Mouse (Mus musculus): Measurements from ENCODE around the gene Rab5c. TPM values are rescaled to one million over a fixed set of nuclear protein-coding genes. Genes with fewer than 3 reads are reported as not detected.
A peak's percentile ranks its signal among the peaks of the same experiment; 100 is the strongest.

The Rab5c gene
- polyA plus RNA-seq, 1 experiment from 2014 or later, result 24.5 TPM

DNA sequence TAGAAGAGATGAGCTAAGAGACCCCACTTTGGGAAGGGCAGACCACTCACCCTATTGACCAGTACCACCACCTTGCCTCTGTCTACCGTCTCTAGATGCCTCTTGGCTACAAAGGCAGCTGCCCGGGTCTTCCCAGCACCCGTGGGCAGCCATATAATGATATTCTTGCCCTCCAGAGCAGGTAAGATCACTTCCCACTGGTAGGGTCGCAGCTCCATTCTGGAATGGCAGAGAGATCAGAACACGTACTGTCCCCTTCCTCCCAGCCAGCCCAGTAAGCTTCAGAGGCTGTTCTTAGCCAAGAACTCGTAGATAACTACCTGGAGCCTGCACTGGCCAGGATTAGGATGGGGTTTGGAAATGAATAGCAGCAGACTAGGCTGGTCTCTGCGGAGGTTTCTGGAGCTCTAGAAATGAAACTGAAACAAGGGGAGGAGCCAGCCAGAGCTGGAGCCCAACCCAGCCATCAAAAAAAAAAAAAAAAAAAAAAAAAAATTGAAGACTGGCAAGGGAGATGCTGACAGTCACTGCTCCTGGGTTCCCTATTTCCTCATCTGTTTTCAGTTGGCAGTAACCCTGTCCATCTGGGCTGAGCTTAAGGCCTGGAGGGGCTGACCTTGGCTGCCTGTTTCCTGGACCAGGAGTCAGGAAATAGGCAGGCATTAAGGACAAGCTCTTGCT, 34.0 kb downstream of the Rab5c start, which contains the start of gene Dhx58:
Gene Dhx58 (minus strand): TSS at position 421 of the 681 bp plus-strand sequence.
- Histone ChIP-seq H3K4me1 (peaks cover 11% of the 10 kb centered on the region; the same call in 1 of the 2 replicates), H3K36me3 (peaks cover 47% of the 10 kb centered on the region), H3K9ac (peak within 1 kb of the TSS; percentile 19; the same call in 1 of the 2 replicates), H3K9me3 (no peaks in the 10 kb centered on the region), H3K4me3 (no peak within 1 kb of the TSS), H3K27me3 (no peaks in the 10 kb centered on the region), H3K27ac (no peak within 1 kb of the TSS), H3K4me2 (replicated peaks) (no peak within 1 kb of the TSS)
- no peak for ATAC-seq (ENCODE audit: low FRiP score, low read depth)
- WGBS, result 60% methylated on average over 7 of the region's 7 CpGs

DNA sequence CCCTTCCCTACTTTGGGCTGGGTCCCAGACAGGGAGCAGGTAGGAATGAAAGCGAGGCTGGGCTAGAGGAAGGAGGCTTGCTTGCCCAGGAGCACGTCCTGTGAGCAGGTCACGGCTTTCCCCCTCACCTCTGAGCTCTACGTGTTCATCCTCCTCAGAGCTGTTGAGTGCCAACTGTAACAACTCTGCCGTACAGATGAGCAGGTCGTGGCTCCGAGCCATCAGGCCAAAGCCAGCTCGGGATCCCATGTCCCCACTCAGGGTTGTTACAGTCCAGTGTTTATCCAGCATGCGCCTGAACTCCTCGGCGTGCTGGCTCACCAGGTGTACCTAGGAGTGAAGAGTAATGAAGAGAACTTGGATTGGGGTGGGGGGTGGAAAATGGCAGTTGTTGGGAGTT, 34.6 kb downstream of the Rab5c start:
- Histone ChIP-seq H3K4me1 (peaks cover 11% of the 10 kb centered on the region; the same call in 1 of the 2 replicates), H3K27me3 (no peaks in the 10 kb centered on the region), H3K9ac (no peak overlapping the region), H3K9me3 (no peaks in the 10 kb centered on the region), H3K4me2 (replicated peaks) (no peak overlapping the region), H3K27ac (no peak overlapping the region), H3K36me3 (peaks cover 40% of the 10 kb centered on the region), H3K4me3 (no peak overlapping the region)
- ATAC-seq (ENCODE audit: low FRiP score, low read depth), result no peak
- WGBS, result 66% methylated on average over 11 of the region's 11 CpGs

DNA sequence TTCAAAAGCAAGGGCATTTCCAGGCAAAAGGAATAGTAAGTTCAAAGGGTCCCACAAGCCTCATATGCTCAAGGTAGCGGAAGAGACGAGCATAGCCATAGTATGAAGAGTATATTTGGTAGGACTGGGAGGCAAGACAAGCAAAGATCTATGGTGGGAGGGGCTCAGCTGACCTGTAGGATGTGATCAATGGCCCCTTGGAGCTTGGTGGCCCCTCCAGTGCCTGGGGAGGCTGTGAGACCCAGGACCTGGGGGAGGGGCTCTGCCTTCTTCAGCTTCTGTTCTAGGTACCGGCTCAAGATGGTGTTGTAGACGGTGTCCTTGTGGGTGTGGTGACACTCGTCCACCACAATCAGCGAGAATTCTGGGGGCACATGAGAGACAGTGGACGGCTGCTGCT, 35.1 kb downstream of the Rab5c start:
- no peaks in the 10 kb centered on the region for H3K9me3 ChIP-seq
- H3K4me2 ChIP-seq (replicated peaks), result peak overlapping the region; percentile 56
- H3K27ac ChIP-seq, result no peak overlapping the region
- no peak overlapping the region; the same call in 1 of the 2 replicates for H3K4me3 ChIP-seq
- H3K27me3 ChIP-seq, result no peaks in the 10 kb centered on the region
- H3K4me1 ChIP-seq, result peaks cover 11% of the 10 kb centered on the region; the same call in 1 of the 2 replicates
- WGBS, result 44% methylated on average over 7 of the region's 7 CpGs
- H3K9ac ChIP-seq, result no peak overlapping the region; the same call in 1 of the 2 replicates
- peak; percentile 57; the same call in 1 of the 2 replicates for ATAC-seq (ENCODE audit: low FRiP score, low read depth)
- peaks cover 36% of the 10 kb centered on the region for H3K36me3 ChIP-seq

DNA sequence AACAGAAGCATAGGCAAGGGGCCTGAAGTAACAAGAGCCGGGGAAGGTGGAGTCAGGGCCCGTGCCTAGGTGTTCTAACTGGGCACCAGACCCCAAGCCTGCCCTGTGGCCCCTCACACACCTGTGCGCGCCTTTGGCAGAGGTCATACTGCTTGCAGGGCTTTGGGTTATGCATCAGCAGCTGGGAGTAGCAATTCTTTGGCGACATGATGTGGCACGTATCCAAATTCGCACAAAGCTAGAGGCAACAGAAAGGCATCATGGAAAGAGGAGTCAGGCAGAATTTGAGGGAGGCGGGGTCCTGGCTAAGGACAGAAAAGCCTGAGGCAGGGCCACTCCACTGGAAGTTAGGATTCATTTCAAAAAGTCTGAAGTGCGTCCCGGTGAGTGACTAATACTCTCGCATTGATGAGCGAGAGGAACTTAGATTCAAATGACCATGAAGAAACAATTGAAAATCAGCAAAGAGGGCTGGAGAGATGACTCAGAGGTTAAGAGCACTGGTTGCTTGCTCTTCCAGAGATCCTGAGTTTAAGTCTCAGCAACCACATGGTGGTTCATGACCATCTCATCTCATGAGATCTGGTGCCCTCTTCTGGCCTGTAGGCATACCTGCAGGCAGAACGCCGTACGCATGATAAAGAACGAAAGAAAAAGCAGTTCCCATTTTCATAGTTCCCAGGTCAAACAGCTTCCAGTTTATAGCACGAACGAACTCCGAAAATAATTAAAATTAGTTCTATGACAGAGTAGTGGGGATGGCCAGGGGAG, 35.7 kb downstream of the Rab5c start:
- H3K4me3 ChIP-seq, result no peak overlapping the region; the same call in 1 of the 2 replicates
- H3K4me2 ChIP-seq (replicated peaks), result peak overlapping the region; percentile 56
- no peaks in the 10 kb centered on the region for H3K9me3 ChIP-seq
- WGBS, result 35% methylated on average over 19 of the region's 19 CpGs
- peaks cover 29% of the 10 kb centered on the region for H3K36me3 ChIP-seq
- no peak overlapping the region; the same call in 1 of the 2 replicates for H3K9ac ChIP-seq
- H3K4me1 ChIP-seq, result peaks cover 11% of the 10 kb centered on the region; the same call in 1 of the 2 replicates
- no peaks in the 10 kb centered on the region for H3K27me3 ChIP-seq
- H3K27ac ChIP-seq, result no peak overlapping the region
- no peak for ATAC-seq (ENCODE audit: low FRiP score, low read depth)

DNA sequence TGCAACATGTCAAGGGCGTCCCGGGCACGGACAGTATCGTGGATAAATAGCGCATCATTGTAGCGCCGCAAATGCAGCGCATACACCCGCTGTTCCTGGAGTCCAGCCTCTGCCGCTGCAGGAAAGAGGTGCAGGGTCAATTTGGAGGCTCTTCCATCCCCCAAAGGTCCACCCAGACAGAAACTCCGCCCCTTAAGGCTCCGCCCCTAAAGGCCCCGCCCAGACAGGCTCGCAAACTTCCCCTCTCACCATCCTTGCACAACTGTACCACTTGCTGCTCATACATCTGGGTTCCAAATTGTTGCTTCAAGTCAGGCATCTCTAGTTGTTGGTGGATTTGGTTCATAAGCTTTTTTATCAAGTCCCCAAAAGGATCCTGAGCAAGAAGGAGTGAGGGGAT, 36.7 kb downstream of the Rab5c start:
- 4% methylated on average over 14 of the region's 14 CpGs for WGBS

DNA sequence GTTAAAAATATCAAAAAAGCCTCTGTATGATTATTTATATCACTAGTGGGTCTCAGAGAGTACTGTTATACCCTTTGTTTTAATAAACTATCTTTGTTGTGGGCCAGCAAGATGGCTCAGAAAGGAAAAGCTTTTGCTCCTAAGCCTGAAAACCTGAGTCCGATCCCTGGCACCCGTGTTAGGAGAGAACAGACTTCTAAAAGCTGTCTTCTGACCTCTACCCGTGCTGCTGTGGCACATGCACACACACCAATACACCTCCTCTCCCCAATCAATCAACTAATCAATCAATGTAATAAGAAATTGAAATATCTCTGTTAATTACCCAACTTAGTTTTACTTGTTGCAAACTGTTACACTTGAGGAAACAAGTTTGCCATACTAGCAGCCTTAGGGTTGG, 37.3 kb downstream of the Rab5c start:
- no peak overlapping the region for H3K27ac ChIP-seq
- H3K36me3 ChIP-seq, result peaks cover 14% of the 10 kb centered on the region
- 0 out of 2 replicates have a peak overlapping the region, but pooled peaks have one; percentile 50 for H3K9ac ChIP-seq
- H3K9me3 ChIP-seq, result no peaks in the 10 kb centered on the region
- H3K4me1 ChIP-seq, result peaks cover 11% of the 10 kb centered on the region; the same call in 1 of the 2 replicates
- ATAC-seq (ENCODE audit: low FRiP score, low read depth), result no peak
- no peak overlapping the region for H3K4me3 ChIP-seq
- WGBS, result 68% methylated on average over 3 of the region's 3 CpGs
- peak overlapping the region; percentile 58 for H3K4me2 ChIP-seq (replicated peaks)
- no peaks in the 10 kb centered on the region for H3K27me3 ChIP-seq

More for the DNA sequence above, 36.7 kb downstream of the Rab5c start:
- Histone ChIP-seq H3K4me1 (peaks cover 11% of the 10 kb centered on the region; the same call in 1 of the 2 replicates), H3K36me3 (peaks cover 20% of the 10 kb centered on the region), H3K9me3 (no peaks in the 10 kb centered on the region), H3K27me3 (no peaks in the 10 kb centered on the region), H3K4me3 (peak overlapping the region; percentile 36), H3K4me2 (replicated peaks) (peak overlapping the region; percentile 58), H3K9ac (peak overlapping the region; percentile 50; the same call in 1 of the 2 replicates), H3K27ac (no peak overlapping the region)
- ATAC-seq (ENCODE audit: low FRiP score, low read depth), result no peak

DNA sequence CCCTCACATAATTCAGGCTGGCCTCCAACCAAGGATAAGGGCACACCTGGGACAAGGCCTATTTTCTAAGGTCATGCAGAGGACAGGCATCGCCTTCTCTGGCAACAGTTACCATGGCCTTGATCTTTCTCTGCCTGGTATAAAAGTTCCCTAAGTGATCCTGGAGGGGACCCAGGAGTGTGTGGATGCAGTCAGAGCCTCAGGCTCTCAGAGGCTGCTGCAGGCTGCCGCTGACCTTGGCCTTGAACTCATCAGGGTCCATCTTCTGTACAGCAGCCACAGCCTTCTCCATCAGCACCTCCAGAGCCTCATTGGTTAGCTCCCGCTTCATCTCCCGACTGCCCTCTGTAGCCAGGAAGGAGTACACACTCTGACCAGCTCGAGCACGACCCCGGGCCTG, 40.1 kb downstream of the Rab5c start:
- Histone ChIP-seq H3K27me3 (peaks cover 7% of the 10 kb centered on the region; the same call in 1 of the 2 replicates), H3K4me1 (peaks cover 11% of the 10 kb centered on the region), H3K9ac (0 out of 2 replicates have a peak overlapping the region, but pooled peaks have one; percentile 36), H3K9me3 (no peaks in the 10 kb centered on the region), H3K4me2 (replicated peaks) (no peak overlapping the region), H3K36me3 (no peaks in the 10 kb centered on the region), H3K27ac (no peak overlapping the region), H3K4me3 (no peak overlapping the region)
- no peak for ATAC-seq (ENCODE audit: low FRiP score, low read depth)
- 66% methylated on average over 7 of the region's 7 CpGs for WGBS

DNA sequence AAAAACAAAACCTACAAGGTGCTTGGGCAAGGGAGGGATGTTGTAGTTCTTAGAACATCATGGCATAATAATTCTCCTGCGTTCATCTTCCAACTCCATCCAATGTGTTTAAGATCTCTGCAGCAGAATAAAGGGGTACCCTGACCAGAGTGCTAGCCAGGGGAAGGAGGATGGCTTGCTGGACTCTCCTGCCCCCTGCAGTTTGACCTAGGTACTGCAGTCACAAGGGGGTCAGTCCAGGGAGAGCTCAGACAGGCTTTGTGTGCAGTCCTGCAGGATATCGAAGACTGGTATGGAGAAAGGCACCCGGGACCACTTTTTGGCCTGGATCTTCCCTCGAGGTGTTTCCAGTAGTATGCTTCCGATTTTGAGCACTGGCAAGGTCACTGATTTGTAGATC, 43.1 kb downstream of the Rab5c start:
- no peak overlapping the region for H3K9ac ChIP-seq
- ATAC-seq (ENCODE audit: low FRiP score, low read depth), result no peak
- no peak overlapping the region for H3K27ac ChIP-seq
- no peaks in the 10 kb centered on the region for H3K36me3 ChIP-seq
- H3K9me3 ChIP-seq, result no peaks in the 10 kb centered on the region
- peaks cover 16% of the 10 kb centered on the region for H3K4me1 ChIP-seq
- no peak overlapping the region for H3K4me2 ChIP-seq (replicated peaks)
- WGBS, result 44% methylated on average over 5 of the region's 5 CpGs
- peaks cover 37% of the 10 kb centered on the region for H3K27me3 ChIP-seq
- no peak overlapping the region for H3K4me3 ChIP-seq

DNA sequence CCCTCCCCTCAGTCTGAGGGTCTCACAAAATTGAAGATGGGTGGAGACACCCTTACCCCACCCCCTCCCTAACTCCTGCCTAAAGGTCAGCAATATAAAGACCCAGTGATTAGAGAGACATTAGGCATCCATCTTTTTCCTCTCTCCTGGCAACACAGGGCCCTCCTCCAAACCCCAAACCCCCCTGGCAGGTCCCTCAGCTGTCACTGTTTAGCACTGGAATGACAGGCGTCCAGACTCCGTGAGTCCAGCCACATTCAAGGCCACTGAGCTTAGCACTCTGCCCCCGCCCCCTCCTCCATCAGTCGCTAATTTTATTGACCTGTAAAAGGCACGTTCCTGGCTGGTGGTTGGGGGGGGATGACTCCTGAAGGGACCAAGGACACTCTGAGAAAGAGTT, 44.9 kb downstream of the Rab5c start:
- H3K27me3 ChIP-seq, result peaks cover 37% of the 10 kb centered on the region
- no peak for ATAC-seq (ENCODE audit: low FRiP score, low read depth)
- H3K9me3 ChIP-seq, result no peaks in the 10 kb centered on the region
- H3K36me3 ChIP-seq, result no peaks in the 10 kb centered on the region
- 0 out of 2 replicates have a peak overlapping the region, but pooled peaks have one; percentile 66 for H3K4me2 ChIP-seq (replicated peaks)
- no peak overlapping the region; the same call in 1 of the 2 replicates for H3K9ac ChIP-seq
- H3K4me3 ChIP-seq, result no peak overlapping the region
- WGBS, result 2% methylated on average over 5 of the region's 5 CpGs
- peaks cover 16% of the 10 kb centered on the region for H3K4me1 ChIP-seq
- no peak overlapping the region for H3K27ac ChIP-seq

DNA sequence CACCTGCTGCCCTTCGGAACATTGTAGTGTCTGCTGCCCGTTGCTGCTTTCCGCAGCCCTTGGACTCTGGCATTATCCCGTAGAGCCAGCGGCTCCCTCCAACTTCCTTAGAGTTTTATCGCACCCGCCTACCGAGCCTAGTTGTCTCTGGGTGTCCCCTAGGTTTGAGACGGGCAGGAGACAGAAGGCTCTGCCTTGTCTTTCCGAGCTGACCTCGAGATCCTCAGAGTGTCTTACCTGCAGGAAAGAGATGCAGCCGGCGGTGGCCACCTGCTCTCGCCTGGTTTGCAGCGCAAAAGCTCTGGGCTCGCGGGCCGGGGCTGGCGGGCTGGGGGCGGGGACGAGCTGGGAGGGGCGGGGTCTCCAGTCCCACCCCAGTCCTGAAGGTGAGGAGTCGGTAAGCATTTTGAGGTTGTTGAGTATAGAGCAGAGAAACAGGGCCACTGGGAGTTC, 45.8 kb downstream of the Rab5c start, which contains the start of gene Zfp385c:
Gene Zfp385c (minus strand): TSS at position 292 of the 453 bp plus-strand sequence.
- under 1% methylated on average over 23 of the region's 23 CpGs for WGBS
- H3K9ac ChIP-seq, result no peak within 1 kb of the TSS; the same call in 1 of the 2 replicates

DNA sequence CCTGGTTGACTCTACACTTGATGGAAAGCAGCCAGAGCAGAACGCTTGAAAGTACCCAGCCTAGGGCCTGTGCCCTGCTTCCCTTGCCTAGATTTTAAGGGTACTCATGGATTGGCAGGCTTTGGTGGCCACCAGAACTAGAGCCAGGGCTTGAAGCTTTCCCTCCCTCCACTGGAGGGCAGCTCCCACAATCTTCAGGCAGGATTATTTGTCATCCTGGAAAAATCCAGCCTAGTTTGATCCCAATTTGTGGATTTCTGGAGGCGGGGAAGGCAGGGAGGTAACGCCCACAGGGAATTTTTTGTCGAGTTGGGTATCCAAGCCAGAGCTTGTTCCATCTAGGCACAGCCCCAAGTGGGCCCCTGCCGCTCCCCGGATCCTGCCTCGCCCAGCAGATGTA, 47.6 kb downstream of the Rab5c start:
- no peaks in the 10 kb centered on the region for H3K36me3 ChIP-seq
- peaks cover 16% of the 10 kb centered on the region for H3K4me1 ChIP-seq
- H3K4me3 ChIP-seq, result no peak overlapping the region
- no peak overlapping the region for H3K4me2 ChIP-seq (replicated peaks)
- 68% methylated on average over 7 of the region's 7 CpGs for WGBS
- H3K27ac ChIP-seq, result no peak overlapping the region
- H3K9me3 ChIP-seq, result no peaks in the 10 kb centered on the region
- no peak for ATAC-seq (ENCODE audit: low FRiP score, low read depth)
- H3K27me3 ChIP-seq, result peaks cover 37% of the 10 kb centered on the region
- no peak overlapping the region for H3K9ac ChIP-seq

More for the DNA sequence above, 45.8 kb downstream of the Rab5c start, which contains the start of gene Zfp385c:
- Histone ChIP-seq H3K36me3 (no peaks in the 10 kb centered on the region), H3K27me3 (peaks cover 37% of the 10 kb centered on the region), H3K9me3 (no peaks in the 10 kb centered on the region), H3K4me1 (peaks cover 16% of the 10 kb centered on the region), H3K27ac (no peak within 1 kb of the TSS), H3K4me2 (replicated peaks) (peak within 1 kb of the TSS; percentile 66), H3K4me3 (peak within 1 kb of the TSS; percentile 39)
- no peak for ATAC-seq (ENCODE audit: low FRiP score, low read depth)

DNA sequence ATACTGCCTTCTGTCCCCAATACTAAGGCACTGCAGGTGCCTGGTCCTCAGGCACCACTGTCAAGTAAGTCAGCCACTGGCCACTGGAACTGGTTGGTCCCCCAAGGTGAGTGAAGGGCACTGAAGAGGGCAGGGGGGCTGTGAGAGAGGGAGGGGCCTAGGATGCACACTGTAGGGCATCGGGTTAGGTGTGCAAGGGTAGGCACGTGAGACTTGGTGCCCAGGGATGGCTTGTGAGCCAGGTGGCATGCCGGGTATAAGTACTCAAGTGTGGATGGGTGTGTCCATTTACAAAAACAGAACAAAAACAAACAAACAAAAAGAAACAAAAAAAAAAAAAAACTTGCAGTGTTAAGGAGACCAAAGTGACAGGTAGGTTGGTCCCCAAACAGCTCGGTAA, 49.6 kb downstream of the Rab5c start:
- ATAC-seq (ENCODE audit: low FRiP score, low read depth), result no peak
- WGBS, result 77% methylated on average over 4 of the region's 4 CpGs
- Histone ChIP-seq H3K27ac (no peak overlapping the region), H3K27me3 (peaks cover 36% of the 10 kb centered on the region), H3K9ac (no peak overlapping the region), H3K9me3 (no peaks in the 10 kb centered on the region), H3K36me3 (no peaks in the 10 kb centered on the region), H3K4me1 (peaks cover 16% of the 10 kb centered on the region), H3K4me2 (replicated peaks) (no peak overlapping the region), H3K4me3 (no peak overlapping the region)
